Mouse (Mus musculus) kidney, postnatal 36 days (tissue): Measurements from ENCODE around the gene Cd248.

Experiments
- DNase-seq, 2 experiments: peaks; one replicate each; pipeline ENCODE4 v3.0.0; 2021 to 2022; ENCODE audit warnings: mixed read lengths in 2 of 2

Gene Cd248

GRCm38 (mm10) chr19:5067867-5068569 lies at the start of gene Cd248:
Gene Cd248 (plus strand): TSS chr19:5068078.
- DNase-seq: peak; percentile 69 to 80

GRCm38 (mm10) chr19:5018191-5018590 lies 49.7 kb upstream of the Cd248 start:
- no peak for DNase-seq

- DNase-seq: no peak
Observed at GRCm38 (mm10) chr19:5021416-5021815, 46.5 kb upstream of the Cd248 start.

DNA sequence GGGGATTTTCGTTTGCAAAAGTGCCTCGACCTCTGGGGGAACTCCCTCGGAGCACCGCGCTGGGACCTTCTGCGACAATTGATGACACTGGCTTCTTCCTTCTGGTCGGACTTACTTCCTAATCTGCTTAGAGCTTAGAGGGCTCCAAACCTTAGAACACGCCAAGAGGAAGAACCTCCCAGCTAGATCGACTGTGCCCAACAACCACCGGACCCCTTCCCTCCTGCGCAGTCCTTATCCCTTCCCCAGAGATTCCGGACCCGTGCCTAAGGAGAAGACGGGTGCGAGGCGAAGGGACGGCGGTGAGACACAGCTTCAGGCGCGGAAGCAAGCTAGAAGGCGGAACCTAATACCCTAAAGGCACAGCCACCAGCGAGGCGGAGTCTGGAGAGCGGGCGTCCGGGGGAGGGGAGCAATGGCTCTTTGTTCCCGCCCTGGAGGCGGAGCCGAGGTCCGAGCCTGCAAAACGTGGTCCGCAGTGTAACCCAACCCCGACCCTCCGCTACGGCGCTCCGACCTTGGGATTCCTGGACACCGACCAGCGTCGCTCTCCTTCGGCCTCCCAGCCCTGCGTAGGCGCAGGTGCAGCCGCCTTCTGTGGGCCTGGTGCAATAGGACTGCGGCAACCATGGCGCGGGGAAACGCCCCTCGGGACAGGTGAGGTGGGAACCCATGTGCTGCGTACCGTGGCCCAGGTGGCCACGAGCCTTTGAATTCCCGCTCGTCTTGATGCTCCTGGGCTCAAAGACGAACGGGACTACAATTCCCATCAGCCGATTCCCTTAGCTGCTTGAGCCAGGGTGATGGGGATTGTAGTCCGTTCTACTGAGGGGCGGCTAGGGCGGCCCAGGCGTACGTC lies 44.0 kb upstream of the Cd248 start, which contains the start of gene Slc29a2:
Gene Slc29a2 (plus strand): TSS at position 240 of the 859 bp plus-strand sequence.
- DNase-seq: peak; percentile 95 to 96

- no peak for DNase-seq
Observed at GRCm38 (mm10) chr19:5026111-5026510, 41.8 kb upstream of the Cd248 start.

- DNase-seq: no peak
Observed at GRCm38 (mm10) chr19:5032686-5033085, 35.2 kb upstream of the Cd248 start.

GRCm38 (mm10) chr19:5036577-5036976 lies 31.3 kb upstream of the Cd248 start:
- DNase-seq: no peak

DNA sequence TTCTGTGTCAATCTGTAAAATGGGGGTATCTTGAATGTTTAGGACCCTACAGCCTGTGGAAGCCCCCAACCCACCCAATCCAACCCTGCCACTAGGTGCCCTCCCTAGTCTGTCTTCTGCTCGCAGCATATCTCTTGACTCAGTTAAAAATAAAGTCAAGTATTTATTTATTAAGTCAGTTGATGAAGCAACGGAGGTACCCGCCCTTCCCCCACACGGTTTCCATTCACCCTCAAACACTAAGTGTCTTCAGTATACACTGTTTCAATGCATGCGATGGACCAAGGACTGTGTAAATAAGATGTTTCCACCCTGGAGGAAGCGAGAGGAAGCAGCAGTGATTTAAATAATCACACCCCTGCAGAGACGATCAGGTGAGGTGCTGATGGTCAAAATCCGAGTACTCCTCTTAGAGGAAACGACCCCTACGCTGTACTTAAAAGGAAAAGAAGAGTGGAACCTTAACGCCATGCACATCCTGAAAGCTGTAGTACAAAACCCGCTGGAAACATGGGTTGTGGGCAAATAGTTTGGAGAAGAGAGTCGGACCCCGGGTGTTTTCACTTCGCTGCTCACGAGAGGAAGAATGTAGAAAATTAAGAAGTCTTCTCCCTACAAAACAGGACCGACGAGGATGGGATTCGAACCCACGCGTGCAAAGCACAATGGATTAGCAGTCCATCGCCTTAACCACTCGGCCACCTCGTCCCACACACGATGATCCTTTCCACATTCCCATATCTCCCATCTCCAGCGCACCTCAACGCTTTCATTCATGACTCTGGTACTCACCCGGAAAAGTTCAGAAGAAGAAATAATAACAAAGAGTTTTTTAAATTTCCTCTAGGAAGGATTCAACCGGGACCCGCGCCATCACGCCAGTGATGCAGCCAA lies 30.0 kb upstream of the Cd248 start:
- peak; percentile 72 to 83 for DNase-seq

DNA sequence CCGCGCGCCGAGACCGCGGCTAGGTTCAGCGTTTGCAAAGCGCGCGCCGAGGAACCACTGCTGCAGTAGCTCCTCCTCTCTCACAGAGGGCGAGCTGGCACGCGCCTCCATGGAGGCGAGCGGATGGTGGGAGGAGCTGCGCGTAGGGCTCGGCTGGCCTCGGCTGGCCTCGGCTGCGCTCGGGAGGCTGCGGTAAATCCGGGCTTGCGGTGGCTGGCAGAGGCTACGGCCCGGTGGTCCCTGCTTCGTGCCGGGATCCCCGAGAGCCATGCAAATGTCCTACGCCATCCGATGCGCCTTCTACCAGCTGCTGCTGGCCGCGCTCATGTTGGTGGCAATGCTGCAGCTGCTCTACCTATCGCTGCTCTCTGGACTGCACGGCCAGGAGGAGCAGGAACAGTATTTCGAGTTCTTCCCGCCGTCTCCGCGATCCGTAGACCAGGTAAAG lies 29.1 kb upstream of the Cd248 start, which contains the start of the genes B4gat1 and AC124502.3:
Gene B4gat1 (plus strand): TSS at position 118 of the 448 bp plus-strand sequence.
Gene AC124502.3 (plus strand): TSS at position 183 of the 448 bp plus-strand sequence.
- peak; percentile 90 to 94 for DNase-seq

- peak; percentile 32 to 47 for DNase-seq
Observed at GRCm38 (mm10) chr19:5039301-5040114, 28.4 kb upstream of the Cd248 start.

DNA sequence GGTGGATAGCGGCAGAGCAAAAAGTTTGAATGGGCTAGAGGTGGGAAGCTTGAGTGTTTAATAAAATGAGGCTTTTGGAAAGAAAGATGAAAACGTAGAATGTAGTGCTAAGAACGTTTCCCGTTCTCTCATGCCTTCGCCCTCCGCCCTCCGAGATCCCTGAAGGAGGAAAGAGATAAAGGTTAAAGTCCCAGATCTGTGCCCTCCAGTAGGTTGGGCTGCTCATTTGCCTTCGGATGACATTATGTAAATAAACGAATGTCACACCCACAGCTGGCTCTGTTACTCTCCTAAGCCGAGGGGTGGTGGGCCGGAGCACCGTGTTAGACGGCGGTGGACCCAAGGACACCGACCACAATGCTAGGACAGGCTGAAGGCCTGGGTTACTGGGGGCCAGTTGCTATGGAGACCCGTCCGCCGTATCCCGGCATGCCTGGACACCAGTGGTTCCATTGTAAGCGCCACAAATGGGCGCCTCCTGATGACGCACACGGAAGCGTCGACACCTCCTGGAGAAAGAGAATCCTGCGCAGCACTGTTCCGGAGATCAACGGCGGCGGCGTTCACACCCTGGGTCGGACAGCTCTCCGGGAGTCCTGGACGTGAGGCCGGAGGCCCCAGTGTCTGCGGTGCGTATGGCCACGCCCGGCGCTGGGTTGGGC lies 26.9 kb upstream of the Cd248 start, which contains the start of gene Brms1:
Gene Brms1 (plus strand): TSS at position 493 of the 662 bp plus-strand sequence.
- peak; percentile 95 to 96 for DNase-seq

DNA sequence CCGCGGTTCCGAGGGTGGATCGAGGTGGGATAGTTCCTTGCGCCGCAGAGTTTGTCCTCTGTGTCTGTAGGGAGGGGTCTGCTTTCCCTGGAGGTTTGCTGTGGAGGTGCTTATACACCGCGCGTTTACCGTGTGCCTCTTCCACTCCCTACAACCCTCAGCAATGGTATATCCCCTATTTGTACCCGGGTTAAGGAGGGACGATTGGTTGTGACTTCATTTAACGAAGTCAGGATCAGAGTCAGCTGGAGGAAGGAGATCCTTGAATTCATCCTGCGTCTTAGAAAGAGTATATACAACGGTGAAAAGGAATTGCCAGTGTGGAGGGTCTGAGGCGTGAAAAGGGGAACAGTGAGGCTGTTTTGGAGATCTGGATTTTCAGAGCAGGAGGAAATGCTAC lies 26.3 kb upstream of the Cd248 start:
- no peak for DNase-seq

DNA sequence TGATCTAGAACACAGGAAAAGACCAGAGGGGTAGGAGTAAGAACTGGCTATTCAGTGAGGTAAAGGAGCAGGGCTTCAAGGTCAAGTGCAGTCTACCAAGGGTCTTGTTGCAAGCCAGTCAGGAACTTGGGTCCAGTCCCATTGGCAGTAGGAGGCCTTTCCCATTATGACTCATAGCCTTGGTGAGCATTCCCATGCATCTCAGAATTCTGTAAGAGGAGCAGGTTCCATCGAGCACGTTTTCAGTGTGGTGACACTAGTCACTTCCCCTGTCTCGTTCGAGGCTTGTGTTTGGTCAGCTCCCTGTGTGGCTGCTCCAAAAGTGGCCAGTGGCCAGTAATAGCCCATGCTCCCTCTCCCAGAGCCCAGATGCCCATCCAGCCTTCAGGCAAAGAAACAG lies 22.3 kb upstream of the Cd248 start:
- DNase-seq: no peak

GRCm38 (mm10) chr19:5048138-5049056 lies 19.5 kb upstream of the Cd248 start:
- no peak for DNase-seq

DNA sequence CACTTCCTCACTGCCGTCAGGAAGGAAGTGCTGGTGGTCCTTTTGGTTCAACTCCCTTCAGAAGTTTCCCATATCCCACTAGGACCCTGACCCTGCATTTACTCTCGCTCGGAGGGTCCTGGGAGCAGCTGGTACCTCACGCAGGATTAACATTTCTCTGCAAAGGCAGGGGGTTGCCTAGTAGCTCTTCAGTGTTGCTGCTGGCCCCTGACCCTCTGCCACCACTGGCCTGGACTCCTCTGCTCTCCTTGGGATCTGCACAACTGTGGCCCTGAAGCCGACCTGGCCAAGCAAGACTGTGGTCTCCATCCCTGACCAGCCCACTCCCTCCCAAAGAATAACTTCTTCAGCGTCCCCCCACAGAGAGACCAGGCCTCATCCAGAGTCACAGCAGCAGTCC lies 18.6 kb upstream of the Cd248 start:
- DNase-seq: no peak

- DNase-seq: peak; percentile 59 to 62
Observed at GRCm38 (mm10) chr19:5050047-5050905, 17.6 kb upstream of the Cd248 start, which contains the start of gene Rin1. Gene Rin1 (plus strand): TSS chr19:5050481.

DNA sequence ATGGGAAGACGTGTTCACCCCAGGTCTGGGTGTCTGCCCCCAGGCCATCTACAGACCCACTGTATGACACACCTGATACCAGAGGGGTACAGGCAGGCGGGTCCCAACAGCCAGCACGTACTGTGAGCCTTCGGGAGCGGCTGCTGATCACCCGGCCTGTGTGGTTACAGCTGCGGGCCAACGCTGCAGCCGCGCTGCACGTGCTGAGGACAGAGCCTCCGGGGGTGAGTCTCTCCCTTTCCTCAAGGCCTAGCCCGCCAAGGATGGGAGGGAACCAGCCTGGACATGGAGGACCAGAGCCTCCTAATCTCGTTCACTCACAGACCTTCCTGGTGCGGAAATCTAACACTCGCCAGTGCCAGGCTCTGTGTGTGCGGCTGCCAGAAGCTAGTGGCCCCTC lies 16.8 kb upstream of the Cd248 start:
- DNase-seq: no peak

DNA sequence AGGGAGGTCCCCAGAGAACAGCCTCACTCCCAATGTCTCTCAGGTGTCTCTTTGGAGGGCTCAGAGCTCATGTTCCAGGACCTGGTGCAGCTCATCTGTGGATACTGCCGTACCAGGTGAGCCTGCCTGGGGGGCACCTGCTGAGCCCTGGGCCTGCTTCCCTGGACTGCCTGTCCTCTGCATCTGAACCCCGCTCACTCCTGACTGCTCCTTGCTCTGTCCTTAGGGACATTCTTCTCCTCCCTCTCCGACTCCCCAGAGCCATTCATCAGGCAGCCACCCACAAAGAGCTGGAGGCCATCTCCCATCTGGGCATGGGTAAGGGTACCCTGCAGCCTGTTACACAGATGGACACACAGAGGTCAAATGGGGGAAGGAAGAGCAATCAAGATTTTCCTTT lies 16.4 kb upstream of the Cd248 start:
- no peak for DNase-seq
